Mouse (Mus musculus) thymus, postnatal 10 days (tissue): ENCODE data around the gene Rere.

Source experiments
- DNase-seq, 2 experiments: peaks; one replicate each; pipeline ENCODE4 v3.0.0; 2021; ENCODE audit warnings: low spot score in 2 of 2

Gene Rere

DNA sequence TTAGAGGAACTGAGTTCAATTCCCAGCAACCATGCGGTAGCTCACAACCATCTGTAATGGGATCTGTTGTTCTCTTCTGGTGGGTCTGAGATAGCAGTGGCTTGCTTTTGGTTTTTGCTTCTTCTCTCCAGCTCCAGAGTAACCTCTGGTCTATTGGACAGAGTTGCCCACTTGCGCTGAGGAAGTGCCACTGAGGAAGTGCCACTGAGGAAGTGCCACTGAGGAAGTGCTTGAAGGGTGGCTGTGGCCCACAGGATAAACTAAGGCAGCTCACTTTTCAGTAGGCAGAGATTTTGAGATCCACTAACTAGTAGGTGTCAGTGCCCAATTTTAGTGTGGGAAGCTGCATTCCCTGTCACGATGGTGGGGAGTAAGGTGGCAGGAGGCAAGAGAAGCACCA is 327.2 kb downstream of the Rere start:
- no peak for DNase-seq

DNA sequence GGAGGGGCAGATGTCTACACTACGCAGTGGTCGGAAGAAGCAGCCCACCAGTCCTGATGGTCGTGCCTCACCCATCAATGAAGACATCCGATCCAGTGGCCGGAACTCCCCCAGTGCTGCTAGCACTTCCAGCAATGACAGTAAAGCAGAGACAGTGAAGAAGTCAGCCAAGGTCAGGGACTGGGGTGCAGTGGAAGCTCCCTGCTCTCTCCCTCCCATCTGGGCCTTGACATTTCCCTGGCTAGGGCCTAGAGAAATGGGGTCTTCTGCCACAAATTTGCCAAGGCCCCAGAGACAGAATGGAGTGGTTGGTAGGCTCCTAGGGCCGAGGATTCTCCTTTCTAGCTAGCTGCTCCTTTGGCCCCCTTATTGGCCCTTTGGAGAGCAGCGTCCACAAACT is 332.3 kb downstream of the Rere start:
- no peak for DNase-seq

DNA sequence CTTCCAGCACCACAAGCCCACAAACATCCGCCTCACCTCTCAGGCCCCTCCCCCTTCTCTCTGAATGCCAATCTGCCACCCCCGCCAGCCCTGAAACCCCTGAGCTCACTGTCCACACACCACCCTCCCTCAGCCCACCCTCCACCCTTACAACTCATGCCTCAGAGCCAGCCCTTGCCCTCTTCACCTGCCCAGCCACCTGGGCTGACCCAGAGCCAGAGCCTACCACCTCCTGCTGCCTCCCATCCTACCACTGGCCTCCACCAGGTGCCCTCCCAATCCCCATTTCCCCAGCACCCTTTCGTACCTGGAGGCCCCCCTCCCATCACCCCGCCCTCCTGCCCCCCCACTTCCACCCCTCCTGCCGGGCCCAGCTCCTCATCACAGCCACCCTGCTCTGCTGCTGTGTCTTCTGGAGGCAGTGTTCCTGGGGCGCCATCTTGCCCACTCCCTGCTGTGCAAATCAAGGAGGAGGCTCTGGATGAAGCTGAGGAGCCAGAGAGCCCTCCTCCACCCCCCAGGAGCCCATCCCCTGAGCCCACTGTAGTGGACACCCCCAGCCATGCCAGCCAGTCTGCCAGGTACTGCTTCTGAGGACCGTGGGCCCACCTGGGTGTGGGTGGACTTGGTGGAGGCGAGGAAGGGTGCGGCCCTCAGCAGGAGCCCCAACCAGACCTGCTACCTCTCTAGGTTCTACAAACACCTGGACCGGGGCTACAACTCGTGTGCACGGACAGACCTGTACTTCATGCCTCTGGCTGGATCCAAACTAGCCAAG is 334.0 kb downstream of the Rere start:
- DNase-seq, result peak; percentile 14 to 22

DNA sequence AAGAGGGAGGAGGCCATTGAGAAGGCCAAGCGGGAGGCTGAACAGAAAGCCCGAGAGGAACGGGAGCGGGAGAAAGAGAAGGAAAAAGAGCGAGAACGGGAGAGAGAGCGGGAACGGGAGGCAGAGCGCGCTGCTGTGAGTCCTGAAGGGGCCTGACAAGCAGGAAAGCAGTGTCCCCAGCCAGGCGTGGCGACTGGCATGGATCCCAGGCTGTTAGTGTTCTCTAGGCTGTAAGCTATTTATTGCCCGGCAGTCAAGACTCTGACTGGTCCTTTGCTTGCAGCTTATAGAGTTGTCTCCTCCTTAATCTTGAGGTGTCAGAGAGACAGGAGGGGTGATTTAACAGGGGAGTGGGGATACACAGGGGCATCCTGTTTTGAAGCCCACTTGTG is 334.6 kb downstream of the Rere start:
- no peak for DNase-seq

DNA sequence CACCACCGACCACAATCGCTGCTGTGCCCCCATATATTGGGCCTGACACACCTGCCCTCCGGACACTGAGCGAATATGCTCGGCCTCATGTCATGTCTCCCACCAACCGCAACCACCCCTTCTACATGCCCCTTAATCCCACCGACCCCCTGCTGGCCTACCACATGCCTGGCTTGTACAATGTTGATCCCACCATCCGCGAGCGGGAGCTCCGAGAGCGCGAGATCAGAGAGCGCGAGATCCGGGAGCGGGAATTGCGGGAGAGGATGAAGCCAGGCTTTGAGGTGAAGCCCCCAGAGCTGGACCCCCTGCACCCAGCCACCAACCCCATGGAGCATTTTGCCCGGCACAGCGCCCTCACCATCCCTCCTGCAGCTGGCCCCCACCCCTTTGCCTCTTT is 335.4 kb downstream of the Rere start:
- no peak for DNase-seq

DNA sequence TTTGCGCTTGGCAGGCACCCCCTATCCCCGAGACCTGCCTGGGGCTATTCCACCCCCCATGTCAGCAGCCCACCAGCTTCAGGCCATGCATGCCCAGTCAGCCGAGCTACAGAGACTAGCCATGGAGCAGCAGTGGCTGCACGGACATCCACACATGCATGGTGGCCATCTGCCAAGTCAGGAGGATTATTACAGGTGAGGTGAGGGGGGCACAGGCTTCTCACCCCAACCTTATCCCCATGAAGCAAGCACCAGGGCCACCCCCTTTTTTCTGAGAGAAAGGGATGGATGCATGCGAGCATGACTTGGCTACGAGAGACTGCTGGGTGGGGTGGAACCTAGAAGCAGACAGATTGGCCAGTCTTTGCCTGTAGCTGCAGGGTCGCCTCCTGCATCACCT is 337.6 kb downstream of the Rere start:
- no peak for DNase-seq

DNA sequence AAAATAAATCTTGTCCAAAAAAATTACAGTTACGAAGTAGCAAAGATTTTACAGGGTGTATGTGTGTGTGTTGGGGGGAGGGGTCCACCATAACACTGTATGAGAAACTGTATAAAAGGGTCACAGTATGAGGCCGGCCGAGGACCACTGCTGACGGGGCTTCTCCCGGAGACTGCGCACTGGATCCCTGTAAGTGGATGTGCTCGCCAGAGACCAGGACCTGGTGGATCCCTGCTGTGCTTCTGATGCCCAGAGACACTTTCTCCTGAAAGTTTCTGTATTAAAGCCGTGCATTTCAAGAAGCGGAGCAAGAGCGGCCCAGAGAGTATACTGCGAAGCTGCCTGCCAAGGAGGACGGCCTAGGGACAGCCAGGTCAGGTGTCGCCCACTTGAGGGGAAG is 341.2 kb downstream of the Rere start:
- no peak for DNase-seq

DNA sequence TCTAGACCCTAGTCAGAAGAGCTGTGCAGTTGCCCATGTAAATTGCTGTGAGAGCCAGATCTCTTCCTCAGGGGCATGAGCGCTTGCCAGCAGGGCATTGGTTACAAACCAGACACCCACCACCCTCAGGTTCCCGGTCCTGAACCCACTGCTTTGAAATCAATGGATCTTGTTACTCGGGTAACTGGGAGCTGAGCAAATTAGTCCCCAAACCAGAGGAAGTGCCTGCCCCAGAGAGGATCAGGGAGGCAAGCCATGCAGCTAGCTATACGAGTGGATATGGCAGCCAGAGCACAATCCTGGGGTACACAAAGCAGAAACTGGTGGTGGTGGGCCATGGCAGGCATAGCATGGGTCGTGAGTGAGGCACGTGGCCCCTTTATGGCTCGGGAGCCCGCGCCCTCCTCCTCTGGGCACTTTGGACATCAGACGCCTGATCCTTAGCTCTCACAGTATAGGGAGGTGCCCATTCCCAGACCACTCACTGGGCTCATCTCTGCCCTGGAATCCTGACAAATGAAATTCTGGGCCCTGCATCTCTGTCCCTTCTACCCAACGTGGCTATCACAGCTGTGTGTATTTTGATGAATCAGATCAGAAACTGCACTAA is 342.9 kb downstream of the Rere start:
- no peak for DNase-seq

DNA sequence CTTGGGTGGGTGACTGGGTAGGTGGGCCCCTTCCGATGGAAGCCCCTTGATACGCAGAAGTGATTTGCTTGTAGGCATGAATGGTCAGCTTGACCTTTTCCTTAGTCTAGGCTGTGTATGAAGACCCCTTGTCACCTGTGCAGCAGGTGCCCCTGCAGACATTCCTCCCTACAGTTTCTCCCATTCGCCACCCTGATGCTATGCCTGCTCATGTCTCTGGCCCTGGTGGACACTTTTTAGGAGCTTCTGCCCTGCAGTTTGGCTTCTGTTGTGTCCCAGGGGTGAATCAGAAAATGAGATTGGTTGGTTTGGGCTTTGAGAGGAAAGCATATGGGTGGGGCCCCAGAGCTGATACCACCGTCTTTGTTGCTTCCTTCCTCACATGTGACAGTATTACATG is 343.5 kb downstream of the Rere start:
- DNase-seq, result no peak

DNA sequence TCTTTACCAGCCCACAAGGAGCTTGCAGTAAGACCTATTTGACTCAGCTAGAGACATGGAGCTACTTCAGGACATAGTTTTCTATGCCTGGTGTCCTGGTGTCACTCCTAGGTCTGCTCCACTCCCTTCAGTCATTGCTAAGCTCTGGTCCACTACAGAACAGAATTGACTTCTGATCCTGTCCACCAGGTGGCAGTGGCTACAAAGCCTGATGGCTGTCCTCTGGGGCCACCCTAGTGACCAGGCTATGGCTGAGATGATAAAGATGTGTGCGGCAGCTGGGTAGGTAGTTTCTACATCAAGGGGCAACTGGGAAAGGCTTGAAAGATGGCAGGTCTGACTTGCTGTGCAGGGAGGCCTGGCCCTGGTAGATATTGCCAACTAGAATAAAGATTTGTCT is 344.0 kb downstream of the Rere start:
- DNase-seq, result no peak

DNA sequence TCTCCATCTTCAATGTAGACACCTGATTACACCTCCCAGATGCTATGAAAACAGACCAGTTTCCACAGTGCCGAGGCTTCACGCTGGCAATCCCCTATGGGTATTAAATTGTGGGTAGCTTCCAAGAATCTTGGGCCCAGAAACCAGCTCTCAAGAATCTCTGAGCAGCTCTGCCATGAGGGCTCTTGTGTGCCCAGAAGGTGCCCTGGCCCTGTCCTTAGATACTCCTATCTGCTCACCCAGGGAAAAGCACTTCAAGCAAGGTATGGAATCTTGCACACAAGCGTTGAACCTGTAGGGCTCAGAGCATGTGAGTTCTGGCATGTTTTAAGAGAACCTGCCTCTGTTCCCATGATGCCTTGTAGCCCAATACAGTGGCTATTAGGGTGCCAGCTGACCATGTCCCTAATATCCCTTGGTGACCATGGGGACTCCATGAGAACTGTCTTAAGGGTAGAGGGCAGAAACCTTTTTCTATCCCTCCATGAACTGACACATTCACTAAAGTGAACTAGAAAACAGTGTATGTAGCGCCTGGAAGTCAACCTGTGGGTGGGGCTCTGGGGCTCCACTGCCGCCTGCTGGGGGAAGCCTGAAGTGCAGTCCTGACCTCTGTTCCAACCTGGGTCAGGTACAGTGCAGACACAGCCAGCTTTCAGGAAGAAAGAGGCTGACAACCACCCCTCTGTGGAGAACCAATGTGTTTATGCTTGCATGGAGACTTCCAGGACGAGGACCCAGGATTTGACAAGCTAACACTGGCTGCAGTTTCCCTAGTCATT is 344.7 kb downstream of the Rere start:
- peak; percentile 34 to 82 for DNase-seq

DNA sequence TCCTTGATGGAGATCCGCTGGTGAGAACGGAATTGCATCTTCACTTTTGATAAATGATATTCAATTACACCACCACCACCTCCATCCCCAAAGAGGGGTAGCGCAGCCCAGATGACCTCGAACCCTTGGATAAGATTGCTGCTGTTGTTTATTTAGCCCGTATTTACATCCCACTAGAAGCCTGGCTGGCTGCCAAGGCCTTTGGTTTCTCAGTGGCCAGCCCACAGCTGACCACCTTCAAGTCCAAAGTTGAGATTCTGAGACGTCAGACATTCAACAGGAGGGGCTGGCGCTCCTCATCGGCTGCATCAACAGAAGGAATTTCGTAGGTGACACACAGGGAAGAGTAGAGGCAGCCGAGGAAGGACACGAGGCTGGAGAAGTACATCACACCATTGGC is 347.8 kb downstream of the Rere start:
- DNase-seq, result no peak

DNA sequence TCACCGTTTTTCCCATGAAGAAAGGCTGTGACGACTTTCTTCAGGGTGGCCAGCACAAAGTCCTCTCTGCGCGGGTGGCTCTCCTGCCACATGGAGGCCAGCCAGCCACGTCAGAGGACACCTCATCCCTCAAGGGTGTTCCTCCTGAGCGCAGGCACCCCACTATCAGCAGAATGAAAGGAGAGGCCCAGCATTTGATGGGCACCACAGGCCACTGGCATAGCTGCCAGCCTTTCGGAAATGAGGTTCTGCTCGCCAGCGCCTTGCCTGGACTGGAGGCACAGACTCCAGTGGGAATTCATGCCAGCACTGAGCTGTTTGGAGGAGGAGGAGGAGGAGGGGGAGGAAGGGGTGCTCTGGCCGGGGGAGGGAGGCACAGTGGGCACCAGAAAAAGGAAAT is 354.1 kb downstream of the Rere start:
- no peak for DNase-seq

DNA sequence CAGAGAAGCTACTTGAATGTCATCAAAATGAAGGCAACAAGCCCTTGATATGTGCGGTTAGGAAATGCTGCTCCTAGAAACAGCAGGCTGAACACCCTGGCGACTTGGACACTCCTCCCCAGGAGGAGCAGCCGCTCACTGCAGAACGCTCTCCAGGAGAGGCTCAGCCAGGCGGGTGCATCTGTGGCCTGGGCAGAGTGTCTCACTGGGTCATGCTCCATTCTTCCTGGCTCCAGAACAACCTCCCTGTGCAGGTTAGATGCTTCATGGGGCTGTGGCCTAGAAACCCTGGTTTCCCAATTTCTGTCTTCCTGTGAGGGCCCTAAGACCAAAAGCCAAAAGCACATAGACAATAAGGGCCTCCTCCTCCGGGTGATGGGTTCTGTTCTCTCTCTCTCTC is 355.2 kb downstream of the Rere start:
- no peak for DNase-seq

DNA sequence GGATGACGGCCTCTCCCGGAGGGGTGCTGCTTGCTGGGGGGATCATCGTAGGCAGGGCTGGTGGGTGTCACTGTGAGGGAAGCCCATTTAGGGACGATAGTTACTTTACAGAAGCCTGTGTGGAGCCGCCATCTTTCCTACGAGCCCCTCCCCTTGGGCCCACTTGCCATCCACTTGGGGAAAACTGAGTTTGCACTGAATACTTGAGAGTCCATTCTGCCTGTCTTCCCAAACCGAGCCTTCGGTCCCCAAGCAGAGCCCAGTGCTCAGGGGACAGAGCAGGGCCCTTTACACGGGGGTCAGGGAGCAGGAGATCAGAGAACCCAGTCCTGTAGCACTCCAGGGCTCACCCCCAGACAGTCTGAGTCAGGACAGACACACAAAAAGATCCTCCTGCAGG is 362.9 kb downstream of the Rere start:
- DNase-seq, result no peak

DNA sequence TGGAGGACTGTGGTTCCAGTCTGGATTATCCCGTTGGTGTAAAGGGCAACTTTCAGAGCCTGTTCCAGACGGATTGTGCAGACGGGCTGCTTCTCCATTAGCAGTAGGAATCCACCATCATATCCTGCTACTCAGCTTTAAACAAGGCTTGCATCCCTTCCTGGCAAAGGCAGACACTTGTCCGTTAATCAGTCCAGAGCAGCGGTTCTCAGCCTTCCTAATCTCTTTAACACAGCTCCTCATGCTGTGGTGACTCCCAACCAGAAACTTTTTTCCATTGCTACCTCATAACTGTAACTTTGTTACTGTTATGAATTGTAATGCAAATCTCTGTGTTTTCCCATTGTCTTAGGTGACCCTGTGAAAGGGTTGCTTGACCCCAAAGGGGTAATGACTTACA is 367.9 kb downstream of the Rere start:
- DNase-seq, result no peak

DNA sequence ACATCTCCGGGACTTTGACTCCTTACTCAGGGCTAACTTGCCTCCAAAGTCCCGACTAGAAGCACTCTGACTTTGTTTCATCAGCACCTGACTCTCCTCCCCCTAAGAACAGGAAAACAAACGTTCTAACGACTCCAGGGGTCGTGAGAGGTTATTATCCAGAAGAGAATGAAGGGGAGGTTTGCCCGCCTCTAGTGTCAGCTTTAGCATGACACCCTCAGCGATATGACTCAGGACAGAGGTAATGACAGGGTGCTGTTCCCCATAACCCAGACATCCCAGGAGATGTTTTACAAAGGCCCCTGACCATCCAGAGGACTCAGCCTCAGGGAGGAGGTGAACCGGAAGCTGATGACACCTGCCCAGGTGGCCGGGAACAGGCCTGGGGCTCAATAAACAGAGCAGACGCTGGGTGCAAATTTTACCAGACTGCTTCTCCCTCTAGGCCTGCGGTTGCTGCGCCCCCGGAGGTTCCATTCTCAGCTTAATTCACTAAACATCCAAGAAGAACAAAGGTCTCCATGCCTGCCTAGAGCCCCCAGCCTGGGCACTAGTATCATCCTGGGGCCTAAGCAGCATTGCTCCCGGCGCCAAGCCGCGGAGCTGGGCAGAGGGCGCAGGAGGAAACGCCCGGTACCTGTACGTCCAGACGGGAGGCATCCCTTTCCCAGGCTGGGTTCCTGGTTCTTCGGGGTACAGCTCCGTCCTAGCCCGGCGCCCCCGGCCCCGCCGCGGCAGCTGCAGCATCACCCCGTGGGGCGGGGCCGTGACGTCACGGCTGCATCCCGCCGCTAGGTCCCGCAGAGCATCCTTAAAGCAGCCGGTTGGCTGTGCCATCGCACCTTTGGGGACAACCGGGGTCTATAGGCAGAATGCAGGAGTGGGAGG is 370.2 kb downstream of the Rere start, which contains the start of gene Slc45a1:
TSS of gene Slc45a1 (minus strand) at position 785 of the 888 bp plus-strand sequence.
- DNase-seq, result no peak

DNA sequence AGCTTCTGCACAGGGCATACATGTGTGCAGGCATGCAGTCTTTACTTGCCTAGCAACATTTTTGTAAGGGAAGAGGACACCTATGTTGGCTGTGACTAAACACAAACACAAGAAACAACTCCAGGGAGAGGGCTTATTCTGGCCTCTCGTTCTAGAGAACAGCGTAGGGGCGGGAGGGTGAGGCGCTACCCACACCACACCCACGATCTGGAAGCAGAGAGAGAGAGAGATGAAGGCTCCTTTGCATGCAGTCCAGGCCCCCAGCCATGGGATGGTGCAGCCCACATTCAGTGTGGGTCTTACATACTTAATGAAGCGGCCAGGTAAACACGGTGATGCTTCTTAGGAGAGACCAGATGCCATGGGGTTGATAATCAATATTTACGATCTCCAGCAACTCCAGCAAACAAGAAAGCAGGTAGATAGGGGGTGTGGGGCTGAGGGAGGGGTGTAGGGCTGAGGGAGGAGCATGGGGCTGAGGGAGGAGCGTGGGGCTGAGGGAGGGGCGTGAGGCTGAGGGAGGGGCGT is 371.7 kb downstream of the Rere start:
- DNase-seq, result no peak

DNA sequence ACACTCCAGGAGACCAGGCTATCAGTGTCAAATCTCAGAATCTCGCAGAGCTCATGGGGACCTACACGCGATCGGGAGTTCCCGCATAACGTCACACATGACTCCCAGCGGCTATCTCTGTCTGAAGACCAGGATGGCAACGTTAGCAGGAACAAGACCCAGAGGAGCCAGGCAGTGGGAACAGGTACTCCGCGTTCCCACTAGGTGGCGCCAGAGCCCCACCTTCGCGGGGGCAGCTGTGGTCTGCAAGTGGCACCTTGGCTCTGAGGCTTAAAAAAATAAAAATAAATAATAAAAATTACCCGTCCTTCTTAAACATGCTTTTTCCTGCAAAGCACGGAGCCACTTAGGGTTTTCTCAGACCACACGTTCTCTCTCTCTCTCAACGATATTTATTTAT is 374.5 kb downstream of the Rere start:
- DNase-seq, result peak; percentile 58 to 86

DNA sequence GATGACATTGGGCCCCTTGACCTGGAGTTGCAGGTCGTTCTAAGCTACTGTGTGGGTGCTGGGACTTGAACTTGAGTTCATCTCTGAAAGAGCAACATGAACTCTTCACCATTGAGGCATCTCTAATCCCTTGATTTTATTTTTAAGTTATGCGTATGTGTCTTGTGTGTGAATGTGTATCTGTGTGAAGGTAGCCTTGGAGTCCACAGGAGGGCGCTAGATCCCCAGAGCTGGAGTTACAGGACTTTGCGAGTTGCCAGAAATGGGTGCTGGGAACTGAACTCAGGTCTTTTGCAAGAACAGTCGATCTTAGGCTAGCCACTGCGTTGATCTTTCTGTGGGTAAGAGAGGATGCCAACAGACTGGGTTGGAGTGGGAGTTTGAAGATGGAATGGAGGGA is 375.1 kb downstream of the Rere start:
- peak in 1 of 2 experiments; percentile 15 for DNase-seq

DNA sequence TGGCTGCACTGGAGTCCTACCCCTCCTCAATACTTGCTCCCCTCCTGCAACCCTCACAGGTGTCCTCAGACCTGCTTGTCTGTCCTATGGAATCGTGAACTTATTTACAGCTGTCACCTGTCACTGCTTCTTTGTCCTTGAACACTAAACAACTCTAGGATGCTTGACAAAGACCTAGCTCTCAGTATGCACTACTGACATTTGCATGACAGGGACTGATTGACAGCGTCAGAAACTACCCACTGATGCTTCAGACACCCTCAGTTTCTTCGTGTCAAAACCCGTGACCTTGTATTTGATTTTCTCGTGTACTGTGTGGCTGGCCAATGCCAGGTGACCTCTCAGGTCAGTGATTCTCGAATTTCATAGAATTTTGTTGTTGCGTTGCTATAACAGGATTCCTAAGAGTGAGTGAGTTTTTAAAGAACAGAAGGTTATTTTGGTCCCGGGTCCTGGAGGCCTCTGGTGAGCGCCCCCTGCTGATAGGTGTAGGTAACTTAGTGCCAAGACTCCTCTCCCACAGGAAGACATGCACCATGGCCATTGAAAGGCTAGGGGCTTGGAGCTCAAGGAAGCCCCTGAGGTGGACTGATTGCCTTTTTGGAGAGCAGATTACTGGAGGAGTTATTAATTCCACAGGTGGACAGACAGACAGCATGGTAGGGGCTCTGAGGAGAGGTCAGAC is 378.6 kb downstream of the Rere start:
- peak in 1 of 2 experiments; percentile 57 for DNase-seq
